Mouse (Mus musculus): ENCODE results near the gene Npas3.
A peak's percentile ranks its signal among the peaks of the same experiment; 100 is the strongest.

Npas3 gene

GRCm38 (mm10) chr12:53992411-53992810, 743.9 kb downstream of the Npas3 start:
- peak in 1 of 2 experiments; percentile 9 for DNase-seq (ENCODE audit: low spot score in 2 of 2)

- no peak for DNase-seq (ENCODE audit: low spot score in 2 of 2)
These were observed 747.2 kb downstream of the Npas3 start for GRCm38 (mm10) chr12:53995710-53996109.

GRCm38 (mm10) chr12:53997141-53997540, 748.7 kb downstream of the Npas3 start:
- no peak for DNase-seq (ENCODE audit: low spot score in 2 of 2)

- no peak for DNase-seq (ENCODE audit: low spot score in 2 of 2)
These were observed 751.5 kb downstream of the Npas3 start for GRCm38 (mm10) chr12:53999647-54000637.

GRCm38 (mm10) chr12:54002496-54002895, 754.0 kb downstream of the Npas3 start:
- DNase-seq (ENCODE audit: low spot score in 2 of 2) = no peak

- DNase-seq (ENCODE audit: low spot score in 2 of 2) = no peak
These were observed 756.1 kb downstream of the Npas3 start for GRCm38 (mm10) chr12:54004606-54005005.

DNA sequence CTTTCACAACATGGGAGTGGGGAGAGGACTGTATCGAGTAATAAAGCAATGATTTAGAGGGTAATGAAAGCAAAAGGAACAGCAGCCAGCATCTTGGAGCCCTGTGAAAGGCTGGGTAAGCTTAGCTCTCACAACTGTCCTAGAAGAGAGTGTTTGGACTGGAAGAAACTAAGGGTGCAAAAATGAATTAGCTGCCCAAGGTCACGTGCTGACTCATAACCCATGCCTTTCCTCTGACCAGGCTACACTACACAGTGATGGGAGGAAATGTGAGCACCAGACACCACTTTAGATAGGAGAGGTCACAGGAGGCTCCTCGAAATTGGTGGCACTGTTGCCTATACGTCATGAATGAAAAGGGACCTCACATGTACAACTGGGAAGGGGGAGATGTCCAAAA, 757.1 kb downstream of the Npas3 start:
- DNase-seq (ENCODE audit: low spot score in 2 of 2) = no peak

- no peak for DNase-seq (ENCODE audit: low spot score in 2 of 2)
These were observed 766.8 kb downstream of the Npas3 start for GRCm38 (mm10) chr12:54015304-54015703.

GRCm38 (mm10) chr12:54017949-54018348, 769.5 kb downstream of the Npas3 start:
- no peak for DNase-seq (ENCODE audit: low spot score in 2 of 2)

DNA sequence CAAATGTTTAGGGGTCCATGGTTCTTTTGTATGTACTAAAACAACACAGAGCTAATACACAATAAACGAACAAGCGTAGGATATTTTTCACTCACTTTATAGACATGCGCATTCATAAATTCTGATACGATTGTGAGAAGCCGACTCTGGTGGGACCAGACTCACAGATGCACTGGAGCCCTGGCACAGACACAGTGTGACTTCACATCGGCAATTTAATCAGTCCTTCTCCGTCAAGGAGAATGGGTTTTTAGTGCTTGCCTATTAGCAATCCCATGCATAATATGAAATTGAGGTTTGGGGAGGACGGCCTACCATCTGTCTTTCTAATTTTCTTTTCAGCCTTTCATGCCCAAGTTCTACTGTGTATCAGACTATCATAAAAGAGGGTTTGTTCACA, 771.5 kb downstream of the Npas3 start:
- DNase-seq (ENCODE audit: low spot score in 2 of 2) = no peak

DNA sequence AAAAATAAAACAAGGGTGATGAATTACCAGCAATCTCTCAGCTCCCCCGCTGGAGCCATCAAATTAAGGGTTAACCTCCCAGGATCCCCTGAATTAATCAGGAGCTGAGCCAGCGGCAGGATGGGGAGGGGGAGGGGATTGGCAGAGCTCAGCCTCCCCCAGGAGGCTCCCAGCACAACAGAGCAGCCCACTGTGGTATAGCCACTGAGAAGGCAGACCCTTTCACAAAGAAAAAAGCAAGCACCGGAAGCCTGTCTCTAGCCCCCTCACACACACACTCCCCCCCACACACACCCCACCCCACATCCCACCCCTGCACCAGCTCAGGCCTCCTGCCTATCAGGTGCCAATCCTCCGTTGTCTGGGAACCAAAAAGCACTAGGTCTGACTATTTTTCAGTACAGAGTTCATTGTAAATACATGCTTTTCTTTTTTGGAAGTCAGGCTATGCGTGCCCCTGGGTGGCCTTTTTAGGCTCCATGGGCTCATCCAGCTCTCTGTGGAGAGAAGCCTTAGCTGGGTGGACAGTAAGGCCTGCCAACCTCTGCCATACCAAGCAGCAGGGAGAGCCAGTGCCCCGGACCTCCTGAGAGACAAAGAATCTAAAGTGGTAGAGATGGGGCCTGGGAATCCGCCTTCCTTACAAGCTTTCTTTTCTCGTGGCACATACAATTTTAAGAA, 786.3 kb downstream of the Npas3 start:
- DNase-seq (ENCODE audit: low spot score in 2 of 2) = no peak

DNA sequence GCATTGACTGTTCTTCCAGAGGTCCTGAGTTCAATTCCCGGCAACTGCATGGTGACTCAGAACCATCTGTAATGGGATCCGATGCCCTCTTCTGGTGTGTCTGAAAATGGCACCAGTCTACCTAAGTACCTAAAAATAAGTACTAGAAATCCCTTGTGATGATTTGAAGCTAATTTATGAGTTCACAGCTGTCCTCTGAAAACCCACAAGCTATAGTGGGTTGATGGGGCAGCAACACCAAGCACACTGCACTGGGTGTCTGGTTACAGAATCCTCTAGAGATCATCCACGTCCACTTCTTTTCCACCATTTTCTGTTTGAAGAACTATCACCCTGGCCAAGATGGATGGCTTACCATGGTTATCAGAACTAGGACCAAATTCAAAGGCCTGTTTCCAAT, 789.1 kb downstream of the Npas3 start:
- no peak for DNase-seq (ENCODE audit: low spot score in 2 of 2)

DNA sequence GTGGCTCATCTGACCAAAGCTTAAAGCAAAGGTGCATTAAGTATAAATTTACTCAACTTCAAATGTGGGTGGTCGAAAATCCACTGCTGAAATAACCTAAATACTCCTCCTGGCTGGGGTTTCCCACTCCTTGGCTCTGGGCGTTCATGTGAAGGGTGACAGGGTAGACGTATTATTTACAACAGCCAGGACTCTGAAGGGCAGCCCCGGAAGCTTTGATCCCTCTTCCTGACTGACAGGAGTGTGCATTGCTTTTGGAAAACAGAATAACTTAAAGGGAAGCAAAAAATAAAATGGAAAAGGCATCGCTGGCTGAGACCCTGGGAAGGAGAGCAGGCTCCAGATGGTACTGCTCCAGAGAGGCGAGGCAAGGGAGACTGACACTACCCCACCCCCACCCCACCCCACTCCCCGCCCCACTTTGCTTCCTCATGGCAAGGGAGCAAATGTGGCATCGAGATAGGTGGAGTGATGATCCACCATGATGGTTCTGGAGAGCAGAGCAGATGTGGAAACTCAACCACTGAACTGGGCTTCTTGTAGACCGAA, 794.6 kb downstream of the Npas3 start:
- DNase-seq (ENCODE audit: low spot score in 2 of 2) = no peak

GRCm38 (mm10) chr12:54044606-54045334, 796.3 kb downstream of the Npas3 start:
- no peak for DNase-seq (ENCODE audit: low spot score in 2 of 2)

- no peak for DNase-seq (ENCODE audit: low spot score in 2 of 2)
These were observed 796.9 kb downstream of the Npas3 start for GRCm38 (mm10) chr12:54045360-54045759.

DNA sequence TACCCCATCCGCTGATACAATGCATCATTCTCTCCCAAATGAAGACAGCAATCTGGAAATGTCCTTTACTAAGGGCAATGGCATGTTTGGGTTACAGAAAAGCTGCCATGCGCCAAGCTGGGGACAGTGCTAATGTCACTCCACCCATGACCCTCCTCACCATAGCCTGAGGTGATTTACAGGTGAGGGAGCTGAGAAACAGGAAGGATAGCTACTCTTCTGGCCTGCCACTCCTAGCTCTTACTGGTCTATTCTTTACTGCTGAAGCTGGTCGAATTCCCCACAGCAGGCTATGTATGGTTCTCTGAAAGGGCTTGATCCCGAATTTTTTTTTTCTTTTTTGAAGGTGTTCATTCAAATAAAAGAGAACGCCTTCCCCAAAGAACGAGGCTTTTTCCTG, 798.3 kb downstream of the Npas3 start:
- no peak for DNase-seq (ENCODE audit: low spot score in 2 of 2)

- no peak for DNase-seq (ENCODE audit: low spot score in 2 of 2)
These were observed 799.6 kb downstream of the Npas3 start for GRCm38 (mm10) chr12:54048126-54048525.

DNA sequence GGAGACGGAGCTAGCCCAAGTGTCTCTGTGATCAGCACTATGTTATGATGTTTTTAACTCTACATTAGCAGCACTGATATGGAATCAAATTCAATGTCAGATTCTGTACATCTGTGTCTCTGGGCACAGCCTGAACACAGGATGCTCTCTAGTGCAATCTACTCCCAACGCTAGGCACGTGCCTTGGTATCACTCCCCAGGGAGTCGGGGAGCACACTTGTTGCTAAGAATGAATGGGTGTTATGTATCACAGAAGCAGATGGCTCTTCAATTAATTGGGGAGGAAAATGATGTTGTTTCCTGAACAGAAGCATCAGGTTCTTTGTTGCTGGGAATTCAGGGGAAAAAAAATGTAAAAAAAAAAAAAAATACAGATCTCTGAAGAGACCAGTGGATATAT, 801.4 kb downstream of the Npas3 start:
- DNase-seq (ENCODE audit: low spot score in 2 of 2) = no peak

- DNase-seq (ENCODE audit: low spot score in 2 of 2) = no peak
These were observed 804.5 kb downstream of the Npas3 start for GRCm38 (mm10) chr12:54052939-54053338.

- no peak for DNase-seq (ENCODE audit: low spot score in 2 of 2)
These were observed 805.1 kb downstream of the Npas3 start for GRCm38 (mm10) chr12:54053598-54053997.

GRCm38 (mm10) chr12:54060732-54061131, 812.3 kb downstream of the Npas3 start:
- DNase-seq (ENCODE audit: low spot score in 2 of 2) = peak in 1 of 2 experiments; percentile 22

GRCm38 (mm10) chr12:54061168-54061567, 812.7 kb downstream of the Npas3 start:
- no peak for DNase-seq (ENCODE audit: low spot score in 2 of 2)
